Mouse (Mus musculus) lung, adult 2 months (tissue): ENCODE measurements around the gene Tenm4.

ENCODE experiments used
- CTCF ChIP-seq: fragments of 200-500 bp; IDR thresholded peaks from 2 replicates; pipeline ENCODE4 v1.5.1; 2011; ENCODE audit warnings: mild to moderate bottlenecking, low read length, control low read depth; ENCODE audit not compliant: insufficient read depth
- POLR2A ChIP-seq: fragments of 200-500 bp; IDR thresholded peaks from 2 replicates; pipeline ENCODE4 v1.6.1; 2011; ENCODE audit warnings: low read depth, mild to moderate bottlenecking, control low read depth, low read length, borderline replicate concordance; ENCODE audit errors: extremely low read depth

DNA sequence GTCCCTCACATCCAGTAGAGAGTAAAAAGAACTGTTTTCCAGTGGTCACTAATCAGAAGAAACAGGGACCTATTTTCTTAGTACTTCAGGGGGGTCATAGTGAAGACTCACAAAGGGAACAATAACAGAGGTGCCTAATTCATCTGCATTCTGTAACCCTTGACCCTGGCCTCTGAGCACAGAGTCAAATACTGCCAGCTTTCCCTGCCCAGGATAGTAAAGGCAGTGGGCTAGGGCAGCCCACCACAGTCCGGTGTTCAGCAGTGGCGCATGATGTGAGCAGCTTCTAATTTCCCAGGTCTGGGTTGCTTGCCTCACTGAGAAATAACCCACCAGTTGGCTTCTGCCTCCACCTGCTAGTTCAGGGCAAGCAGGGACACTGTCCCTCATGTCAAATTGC is 221.6 kb downstream of the Tenm4 start:
- TF ChIP-seq CTCF (no peak), POLR2A (no peak)
